Mouse (Mus musculus) liver, embryonic 14.5 days (tissue): ENCODE measurements around the gene C1qa.

Source experiments
- CTCF ChIP-seq: IDR thresholded peaks from 2 replicates; pipeline ENCODE4 v1.5.1; 2016; ENCODE audit warnings: antibody characterized with exemption, low read depth, control low read depth
- EP300 ChIP-seq: IDR thresholded peaks from 2 replicates; pipeline ENCODE4 v1.6.1; 2016; ENCODE audit warnings: antibody characterized with exemption, low read depth

DNA sequence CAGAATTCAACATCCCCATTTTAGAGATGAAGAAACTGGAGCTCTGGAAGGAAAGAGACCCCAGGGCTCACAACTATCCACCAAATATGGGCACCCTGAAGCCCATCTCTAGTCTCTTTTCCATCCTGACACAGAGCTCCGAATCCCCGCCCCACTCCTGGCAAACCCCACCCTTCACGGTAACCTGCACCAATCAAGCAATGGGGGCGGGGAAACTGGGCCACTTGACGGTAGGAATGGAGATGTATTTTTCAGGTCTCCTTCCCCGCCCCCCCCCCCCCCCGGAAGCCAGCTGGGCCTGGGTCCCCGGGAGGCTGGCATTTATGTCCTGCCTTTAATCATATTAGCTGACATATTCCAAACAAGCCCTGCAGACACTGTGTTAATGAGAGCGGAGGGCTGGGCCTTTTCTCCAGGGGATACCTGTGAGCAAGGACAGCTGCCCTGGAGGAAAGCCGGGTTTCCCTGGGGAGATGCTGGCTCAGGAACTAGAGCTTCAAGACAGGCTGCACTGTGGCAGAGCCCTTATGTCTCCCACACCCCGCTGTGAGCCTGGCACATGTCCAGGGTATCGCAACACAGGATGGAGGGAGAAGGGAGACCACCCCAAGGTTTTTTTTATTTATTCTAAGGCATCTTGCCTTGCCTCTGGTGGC, 30.8 kb downstream of the C1qa start:
- TF ChIP-seq EP300 (no peak), CTCF (no peak)
